Mouse (Mus musculus) embryo, embryonic 11.5 days (tissue): ENCODE measurements at regions not wholly inside any gene's neighbourhood (a gene's known extent, or its start where the extent isn't known, plus 50 kb on each side); places are given as distances from the start of the nearest gene placed in this dataset.
"Not testable (repeated sequence)": the region's sequence is repeated elsewhere in the genome, so short reads cannot be mapped to it uniquely, and the experiment has no call there.

Experiments used
- DNase-seq: peaks from one replicate; pipeline ENCODE4 v3.0.0-alpha.2; 2012; ENCODE audit warnings: low read depth, low spot score

GRCm38 (mm10) chr2:107869304-107869958 lies 579.0 kb downstream of the Kcna4 start:
- DNase-seq: peak; percentile 7

GRCm38 (mm10) chr2:107879663-107880062 lies 589.2 kb downstream of the Kcna4 start:
- DNase-seq: peak; percentile 23

DNA sequence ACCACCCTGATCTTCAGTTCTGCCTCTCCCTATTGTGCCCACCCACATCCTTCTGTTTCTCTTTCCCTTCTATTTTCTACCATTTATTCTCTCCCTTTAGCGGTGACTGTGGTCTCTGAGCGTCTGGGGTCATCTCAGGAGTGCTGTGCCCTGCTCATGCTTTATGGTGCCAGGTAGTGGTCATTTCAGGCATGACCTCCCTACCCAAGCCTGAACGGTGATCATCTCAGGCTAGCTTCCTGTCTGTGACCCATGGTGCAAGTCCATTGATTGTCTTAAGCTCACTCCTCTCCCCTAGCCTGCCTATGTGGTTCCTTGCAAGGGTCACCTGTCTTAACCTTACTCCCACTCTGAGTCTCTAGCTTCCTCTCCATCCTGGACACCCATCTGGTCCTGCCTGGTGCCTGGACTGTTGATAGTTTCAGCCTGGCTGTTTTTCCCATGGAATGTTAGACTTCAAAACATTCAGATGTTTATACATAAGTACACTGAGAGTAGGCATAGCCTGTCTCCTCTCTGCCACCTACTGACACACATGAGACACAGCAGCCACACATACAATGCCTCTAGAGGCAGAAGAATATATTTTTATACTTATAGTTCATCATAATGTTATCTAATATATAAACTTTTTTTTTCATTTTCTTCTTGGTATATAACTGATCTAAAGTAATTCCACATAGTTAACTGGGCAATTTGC lies 595.8 kb downstream of the Kcna4 start:
- DNase-seq: peak; percentile 2

GRCm38 (mm10) chr2:107888245-107888644 lies 597.8 kb downstream of the Kcna4 start:
- no peak for DNase-seq

GRCm38 (mm10) chr2:107925116-107925515 lies 634.7 kb downstream of the Kcna4 start:
- DNase-seq: no peak

DNA sequence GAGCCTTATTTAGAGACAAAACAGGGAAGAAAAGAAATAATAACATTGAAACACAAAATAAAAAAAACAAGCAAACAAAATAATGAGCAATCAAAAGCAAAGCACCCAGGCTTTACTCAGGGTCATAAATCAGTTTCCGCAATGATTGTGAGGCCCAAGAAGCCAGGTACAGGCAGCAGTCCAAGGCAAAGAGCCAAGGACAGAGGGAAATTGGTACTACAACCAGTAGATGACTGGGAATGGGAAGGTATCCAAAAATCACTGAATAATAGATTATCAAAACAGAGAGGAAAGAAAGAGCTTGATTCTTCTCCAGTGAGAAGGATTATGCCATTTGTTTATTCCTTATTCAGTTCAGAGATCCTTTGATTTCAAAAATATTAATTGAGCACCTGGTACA lies 636.2 kb downstream of the Kcna4 start:
- no peak for DNase-seq

- DNase-seq: no peak
Measured at GRCm38 (mm10) chr2:107935336-107935735, 644.9 kb downstream of the Kcna4 start.

DNA sequence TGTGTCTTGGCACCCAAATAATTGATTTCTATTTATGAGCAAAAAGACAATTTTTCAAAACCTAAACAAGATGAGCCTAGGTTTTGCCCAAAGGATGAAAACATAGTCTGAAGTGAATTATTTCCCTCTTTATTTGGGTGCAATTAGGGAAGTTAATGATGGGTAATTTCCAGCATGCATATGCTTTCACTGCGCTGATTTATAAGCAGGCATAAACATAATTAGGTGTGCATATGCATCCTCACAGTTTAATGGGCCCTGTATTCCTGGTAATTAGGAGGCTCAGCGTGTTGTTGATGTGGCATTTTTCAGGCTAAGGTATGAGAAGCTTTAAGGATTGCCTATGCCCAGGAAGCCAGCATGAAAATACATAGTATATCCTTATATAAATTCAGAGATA lies 645.3 kb downstream of the Kcna4 start:
- no peak for DNase-seq

GRCm38 (mm10) chr2:107941374-107941773 lies 650.9 kb downstream of the Kcna4 start:
- no peak for DNase-seq

DNA sequence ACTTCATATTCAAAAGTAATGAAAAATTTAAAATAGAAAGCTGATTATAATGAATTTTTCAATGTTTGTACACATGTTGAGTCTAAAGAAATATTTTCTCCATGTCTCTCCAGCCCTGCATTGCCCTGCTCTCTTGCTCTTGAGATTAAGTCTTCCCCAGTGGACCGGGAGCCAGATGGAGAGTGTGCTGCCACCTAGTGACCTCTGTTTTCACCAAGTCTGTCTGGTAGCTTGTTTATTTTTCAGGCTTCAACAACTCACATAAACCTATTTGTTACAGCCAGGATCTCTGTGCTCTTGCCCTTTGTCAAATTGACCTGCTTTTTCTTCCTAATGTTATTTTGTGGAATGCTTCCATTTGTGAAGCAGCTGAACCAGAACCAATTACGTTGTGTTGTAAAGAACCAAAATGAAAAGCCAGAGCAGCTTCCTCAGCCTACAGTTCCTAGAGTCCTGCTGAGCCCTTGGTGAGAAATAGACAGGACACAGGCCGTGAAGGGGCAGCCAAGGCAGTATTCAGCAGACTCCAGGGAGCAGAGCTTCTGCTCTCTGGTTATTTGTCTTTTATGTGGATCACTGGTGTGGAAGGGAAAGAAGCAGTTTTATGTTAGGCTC lies 655.5 kb downstream of the Kcna4 start:
- no peak for DNase-seq

DNA sequence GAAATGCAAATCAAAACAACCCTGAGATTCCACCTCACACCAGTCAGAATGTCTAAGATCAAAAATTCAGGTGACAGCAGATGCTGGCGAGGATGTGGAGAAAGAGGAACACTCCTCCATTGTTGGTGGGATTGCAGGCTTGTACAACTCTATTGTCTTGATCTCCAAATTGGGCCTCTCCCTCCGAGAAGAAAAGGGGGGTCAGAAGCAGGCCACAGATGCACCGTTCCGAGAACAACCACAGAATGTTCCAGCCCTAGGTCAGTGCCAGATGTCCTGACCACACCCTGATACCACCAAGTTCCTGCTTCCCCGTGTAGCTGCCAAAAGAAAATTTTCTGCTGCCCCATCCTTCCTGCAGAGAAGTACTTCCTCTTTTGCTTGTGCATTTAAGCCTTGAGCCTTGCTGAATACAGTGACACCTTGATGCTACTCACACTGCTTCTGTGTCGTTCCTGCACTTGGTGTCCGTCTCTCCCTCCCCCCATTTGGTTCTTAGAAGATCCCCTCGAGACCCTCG lies 665.2 kb downstream of the Kcna4 start:
- DNase-seq: not testable (repeated sequence)

GRCm38 (mm10) chr2:107963921-107964320 lies 673.5 kb downstream of the Kcna4 start:
- DNase-seq: not testable (repeated sequence)

DNA sequence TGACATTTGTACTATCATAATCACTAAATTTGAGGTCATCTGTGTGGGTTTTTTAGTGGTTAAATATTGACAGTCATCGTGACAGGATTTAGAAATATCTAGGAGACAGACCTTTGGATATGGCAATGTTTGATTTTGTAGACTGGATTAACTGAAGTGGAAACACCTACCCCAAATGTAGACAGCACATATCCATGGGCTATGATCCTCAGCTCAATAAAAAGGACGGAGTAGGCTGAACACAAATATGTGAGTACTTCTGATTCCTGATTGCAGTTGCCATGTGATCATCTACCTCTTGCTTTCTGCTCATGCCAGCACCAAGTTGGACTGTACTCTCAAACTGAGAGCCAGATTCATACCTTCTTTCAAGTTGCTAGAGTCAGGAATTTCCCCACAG lies 674.4 kb downstream of the Kcna4 start:
- DNase-seq: no peak

DNA sequence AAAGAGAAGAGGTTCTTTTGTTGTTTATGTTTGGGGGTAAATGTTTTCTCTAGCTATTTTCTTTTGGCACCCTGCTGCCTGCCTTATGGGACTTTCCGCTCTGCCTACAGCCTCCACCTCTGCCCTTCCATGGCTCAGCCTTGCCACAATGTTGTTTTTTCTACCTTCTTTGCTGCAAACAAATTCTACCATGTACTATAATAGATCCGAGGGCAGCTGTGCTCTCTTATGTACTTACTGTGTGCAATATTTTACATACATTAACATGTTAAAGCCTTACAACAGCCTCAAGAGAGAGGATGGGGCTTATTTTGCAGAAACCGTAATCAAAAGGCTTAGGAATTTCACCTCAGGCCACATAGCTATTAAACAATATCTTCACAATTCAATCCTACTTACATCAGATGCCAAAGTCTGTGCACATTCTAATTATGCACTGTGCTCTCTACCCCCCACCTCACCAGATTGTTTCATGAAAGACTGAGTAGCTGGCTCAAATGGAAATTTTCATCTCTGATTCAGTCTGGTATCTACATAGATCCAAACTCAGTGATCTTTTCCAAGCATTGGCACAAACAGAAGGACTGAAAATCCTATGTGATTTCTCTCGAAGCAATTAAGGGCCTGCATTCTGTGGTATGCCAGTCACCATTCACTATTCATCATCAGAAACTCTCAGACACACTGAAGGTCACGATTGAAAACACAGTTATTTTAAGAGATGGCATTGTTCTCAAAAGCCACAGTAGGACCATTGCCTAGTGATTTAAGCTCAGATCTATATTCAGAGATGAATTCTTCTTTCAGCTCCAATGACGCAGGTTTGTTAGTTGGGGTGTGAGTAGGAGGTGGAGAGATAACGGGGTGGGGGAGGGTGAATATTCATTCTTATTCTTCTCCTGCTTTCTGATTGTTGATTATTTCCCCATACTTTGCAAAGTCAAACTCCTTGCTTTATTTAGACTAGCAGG lies 675.2 kb downstream of the Kcna4 start:
- no peak for DNase-seq

DNA sequence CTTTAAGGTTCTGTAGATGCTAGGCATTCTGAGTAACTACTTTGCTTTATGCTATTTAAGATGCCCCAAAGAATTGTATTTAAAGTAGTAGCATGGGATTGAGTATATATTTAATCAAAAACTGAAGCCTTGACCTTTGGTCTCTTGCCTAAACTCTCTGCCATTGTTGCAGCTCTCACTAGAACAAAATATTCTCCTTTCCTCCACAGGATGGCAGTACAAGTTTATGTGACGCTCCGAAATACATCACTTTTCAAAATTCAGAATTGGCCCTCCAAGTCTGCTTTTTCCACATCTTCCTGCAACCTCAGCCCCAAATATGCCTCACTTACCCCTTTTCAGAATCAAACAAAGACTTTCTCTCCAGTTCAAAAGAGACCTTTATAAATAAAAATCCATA lies 678.1 kb downstream of the Kcna4 start:
- no peak for DNase-seq

DNA sequence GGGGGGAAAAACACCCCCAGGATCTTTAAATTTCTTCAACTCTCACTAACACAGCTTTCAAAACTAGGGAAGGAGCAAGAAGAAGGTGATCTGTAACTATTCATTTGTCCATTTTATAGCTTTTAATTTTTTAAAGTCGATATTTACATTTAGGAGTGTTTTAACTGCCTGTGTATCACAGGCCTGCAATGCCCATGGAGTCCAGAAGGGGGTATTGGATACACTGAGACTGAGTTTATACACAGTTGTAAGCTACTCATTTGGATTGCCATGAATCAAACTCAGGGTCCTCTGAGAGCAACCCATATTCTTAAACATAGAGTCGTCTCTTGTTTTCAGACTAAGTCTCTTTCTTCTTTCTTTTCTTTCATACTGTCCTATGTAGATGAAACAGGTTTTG lies 679.1 kb downstream of the Kcna4 start:
- DNase-seq: no peak

GRCm38 (mm10) chr2:107973528-107973927 lies 683.1 kb downstream of the Kcna4 start:
- DNase-seq: no peak

DNA sequence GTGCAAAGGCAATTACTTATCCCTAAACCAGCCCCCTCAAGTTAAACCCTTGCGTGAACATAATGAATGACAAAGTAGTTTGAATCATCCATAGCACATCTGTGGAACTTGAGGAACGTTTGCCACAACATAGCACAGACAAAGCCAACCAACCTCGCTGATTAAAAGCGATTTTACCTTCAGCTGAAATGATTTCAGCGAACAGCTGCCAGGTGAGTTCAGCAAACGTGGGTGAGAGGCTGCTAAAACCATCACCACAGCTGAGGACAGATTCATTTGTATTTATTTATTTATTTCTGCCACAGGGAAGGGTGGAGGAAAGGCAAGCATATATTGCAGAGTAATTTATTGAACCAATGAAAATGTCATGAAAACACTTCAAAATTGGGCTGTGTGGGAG lies 704.4 kb downstream of the Kcna4 start:
- no peak for DNase-seq

GRCm38 (mm10) chr2:108011534-108011933 lies 721.1 kb downstream of the Kcna4 start:
- DNase-seq: no peak

DNA sequence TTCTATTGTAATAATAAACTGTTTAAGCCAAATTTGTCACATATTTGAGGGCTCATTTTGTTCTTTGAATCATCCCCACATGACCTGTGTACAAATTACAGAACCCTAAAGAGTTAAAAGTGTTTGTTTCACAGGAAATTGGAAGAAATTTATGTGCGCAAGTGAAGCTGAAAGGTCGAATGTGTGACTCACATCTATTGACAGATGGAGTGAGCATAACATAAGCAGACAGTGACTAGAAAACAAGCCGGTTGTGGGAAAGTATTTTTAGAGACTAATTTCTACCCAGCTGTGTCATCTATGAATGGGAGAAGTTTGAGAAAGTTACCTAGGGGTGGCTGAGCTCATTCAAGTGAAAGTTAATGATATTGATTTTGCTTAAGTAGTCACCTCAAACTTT lies 732.8 kb downstream of the Kcna4 start:
- no peak for DNase-seq

GRCm38 (mm10) chr2:108030657-108031056 lies 740.2 kb downstream of the Kcna4 start:
- no peak for DNase-seq
